Mouse (Mus musculus): ENCODE results near the gene Synj1. TPM values are rescaled to one million over a fixed set of nuclear protein-coding genes. Genes with fewer than 3 reads are reported as not detected.

The Synj1 gene
- total and polyA plus RNA-seq, 2 experiments, result 6.2 to 7.5 TPM

GRCm38 (mm10) chr16:91053599-91053998, 42.5 kb upstream of the Synj1 start:
- TF ChIP-seq POLR2A (IDR thresholded peaks at IDR 0.05; ENCODE audit: extremely low read depth, insufficient read depth, low read length), result no peak
- TF ChIP-seq CTCF (IDR thresholded peaks at IDR 0.05; ENCODE audit: low read depth, low read length), result no peak
- Histone ChIP-seq H3K9ac (ENCODE audit: low read depth, low read length) (no peak overlapping the region), H3K36me3 (ENCODE audit: control insufficient read depth, insufficient read depth, low read length) (no peaks in the 10 kb centered on the region), H3K27ac (replicated peaks; ENCODE audit: insufficient read depth, low read depth, low read length) (no peak overlapping the region), H3K4me3 (ENCODE audit: insufficient read depth, low read depth, low read length) (no peak overlapping the region), H3K79me2 (ENCODE audit: control insufficient read depth, insufficient read depth, low read length) (no peaks in the 10 kb centered on the region), H3K4me1 (ENCODE audit: control insufficient read depth, insufficient read depth, low read length) (peaks cover 2% of the 10 kb centered on the region; the same call in 1 of the 2 replicates), H3K27me3 (ENCODE audit: control insufficient read depth, insufficient read depth, low read length) (no peaks in the 10 kb centered on the region)
- 84% methylated on average over 8 of the region's 8 CpGs for WGBS
- no peak for DNase-seq (ENCODE audit: extremely low read depth, low read depth, low spot score)

DNA sequence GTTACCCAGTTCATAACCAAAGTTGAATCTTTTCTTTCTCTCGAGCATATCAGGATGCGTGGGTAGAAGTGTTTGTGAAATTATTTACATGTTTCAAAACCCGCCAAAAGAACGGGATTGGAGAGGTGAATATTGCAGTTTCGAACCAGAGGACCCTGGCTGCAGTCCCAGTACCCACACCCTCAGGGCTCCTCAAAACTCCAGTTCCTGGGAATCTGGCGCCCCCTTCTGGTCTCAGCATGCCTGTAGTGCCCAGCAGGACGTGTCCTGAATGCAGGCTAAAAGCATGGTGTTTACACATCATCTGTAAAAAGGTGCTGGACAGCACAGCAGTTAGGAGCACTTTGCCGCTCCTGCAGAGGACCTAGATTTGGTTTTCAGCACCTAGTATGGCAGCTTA, 34.4 kb upstream of the Synj1 start:
- 49% methylated on average over 8 of the region's 8 CpGs for WGBS

GRCm38 (mm10) chr16:91044270-91045182, 33.4 kb upstream of the Synj1 start, which contains the start of gene Paxbp1:
Gene Paxbp1, minus strand, starts transcription at chr16:91044543.
- peak; percentile 72; the same call in 1 of the 2 replicates for TF ChIP-seq POLR2A (IDR thresholded peaks at IDR 0.05; ENCODE audit: extremely low read depth, insufficient read depth, low read length)
- TF ChIP-seq CTCF (IDR thresholded peaks at IDR 0.05; ENCODE audit: low read depth, low read length), result peak; percentile 93
- H3K79me2 ChIP-seq (ENCODE audit: control insufficient read depth, insufficient read depth, low read length), result peaks cover 6% of the 10 kb centered on the region; the same call in 1 of the 2 replicates
- DNase-seq (ENCODE audit: extremely low read depth, low read depth, low spot score), result peak; percentile 93

More for the DNA sequence above, 34.4 kb upstream of the Synj1 start:
- H3K27ac ChIP-seq (replicated peaks; ENCODE audit: insufficient read depth, low read depth, low read length), result no peak overlapping the region
- H3K27me3 ChIP-seq (ENCODE audit: control insufficient read depth, insufficient read depth, low read length), result no peaks in the 10 kb centered on the region
- H3K4me3 ChIP-seq (ENCODE audit: insufficient read depth, low read depth, low read length), result no peak overlapping the region
- H3K79me2 ChIP-seq (ENCODE audit: control insufficient read depth, insufficient read depth, low read length), result peaks cover 3% of the 10 kb centered on the region; the same call in 1 of the 2 replicates
- no peaks in the 10 kb centered on the region; the same call in 1 of the 2 replicates for H3K36me3 ChIP-seq (ENCODE audit: control insufficient read depth, insufficient read depth, low read length)
- peaks cover 5% of the 10 kb centered on the region; the same call in 1 of the 2 replicates for H3K4me1 ChIP-seq (ENCODE audit: control insufficient read depth, insufficient read depth, low read length)
- no peak overlapping the region for H3K9ac ChIP-seq (ENCODE audit: low read depth, low read length)
- DNase-seq (ENCODE audit: extremely low read depth, low read depth, low spot score), result peak; percentile 45
- TF ChIP-seq CTCF (IDR thresholded peaks at IDR 0.05; ENCODE audit: low read depth, low read length) (peak; percentile 80), POLR2A (IDR thresholded peaks at IDR 0.05; ENCODE audit: extremely low read depth, insufficient read depth, low read length) (no peak)

DNA sequence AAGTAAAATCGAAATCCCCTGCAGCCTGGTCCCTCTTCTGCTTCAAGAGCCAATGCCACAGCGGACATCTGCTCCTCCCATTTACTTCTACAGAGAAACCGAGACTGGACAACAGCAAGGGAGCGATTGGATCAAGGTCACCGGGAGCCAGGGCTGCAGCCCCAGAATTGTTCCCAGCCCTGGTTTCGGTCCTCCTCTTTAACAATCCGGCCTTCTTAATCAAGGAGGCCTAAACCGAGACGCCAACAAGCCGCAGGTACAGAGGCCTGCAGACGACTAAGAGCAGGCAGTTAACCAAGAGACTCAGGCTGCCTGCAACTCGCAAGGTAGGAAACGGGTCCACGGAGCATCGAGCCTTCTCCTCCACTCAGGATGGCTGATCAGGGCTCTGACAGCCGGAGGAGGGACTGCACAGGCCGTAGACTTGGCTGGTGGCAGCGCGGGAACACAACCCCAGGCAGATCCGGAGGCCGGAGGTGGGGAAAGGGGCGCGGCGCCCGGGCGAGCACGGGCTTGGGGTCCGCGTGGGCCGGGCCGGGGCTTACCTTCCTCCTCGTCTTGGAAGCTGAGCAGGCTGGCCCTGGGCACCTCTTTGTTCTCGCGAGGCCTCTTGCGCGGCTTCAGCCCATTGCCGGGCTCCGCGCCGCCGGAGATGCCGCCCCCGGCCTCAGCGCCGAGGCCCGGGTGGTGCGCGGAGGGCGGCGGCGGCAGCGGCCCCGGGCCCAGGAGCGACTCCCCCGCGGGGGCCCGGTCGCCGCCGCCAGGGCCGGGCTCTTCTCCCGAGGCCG, 32.5 kb upstream of the Synj1 start:
- Histone ChIP-seq H3K79me2 (ENCODE audit: control insufficient read depth, insufficient read depth, low read length) (peaks cover 9% of the 10 kb centered on the region; the same call in 1 of the 2 replicates), H3K4me3 (ENCODE audit: insufficient read depth, low read depth, low read length) (peak overlapping the region; percentile 78), H3K27ac (replicated peaks; ENCODE audit: insufficient read depth, low read depth, low read length) (peak overlapping the region; percentile 63), H3K9ac (ENCODE audit: low read depth, low read length) (peak overlapping the region; percentile 91), H3K36me3 (ENCODE audit: control insufficient read depth, insufficient read depth, low read length) (no peaks in the 10 kb centered on the region; the same call in 1 of the 2 replicates), H3K4me1 (ENCODE audit: control insufficient read depth, insufficient read depth, low read length) (peaks cover 5% of the 10 kb centered on the region; the same call in 1 of the 2 replicates), H3K27me3 (ENCODE audit: control insufficient read depth, insufficient read depth, low read length) (no peaks in the 10 kb centered on the region)
- peak; percentile 63 for DNase-seq (ENCODE audit: extremely low read depth, low read depth, low spot score)
- under 1% methylated on average over 62 of the region's 63 CpGs for WGBS
- TF ChIP-seq CTCF (IDR thresholded peaks at IDR 0.05; ENCODE audit: low read depth, low read length), result no peak
- no peak for TF ChIP-seq POLR2A (IDR thresholded peaks at IDR 0.05; ENCODE audit: extremely low read depth, insufficient read depth, low read length)

More at GRCm38 (mm10) chr16:91044270-91045182, 33.4 kb upstream of the Synj1 start, which contains the start of gene Paxbp1:
- peaks cover 5% of the 10 kb centered on the region; the same call in 1 of the 2 replicates for H3K4me1 ChIP-seq (ENCODE audit: control insufficient read depth, insufficient read depth, low read length)
- H3K27me3 ChIP-seq (ENCODE audit: control insufficient read depth, insufficient read depth, low read length), result no peaks in the 10 kb centered on the region
- H3K36me3 ChIP-seq (ENCODE audit: control insufficient read depth, insufficient read depth, low read length), result no peaks in the 10 kb centered on the region; the same call in 1 of the 2 replicates
- peak within 1 kb of the TSS; percentile 63 for H3K27ac ChIP-seq (replicated peaks; ENCODE audit: insufficient read depth, low read depth, low read length)
- peak within 1 kb of the TSS; percentile 91 for H3K9ac ChIP-seq (ENCODE audit: low read depth, low read length)
- H3K4me3 ChIP-seq (ENCODE audit: insufficient read depth, low read depth, low read length), result peak within 1 kb of the TSS; percentile 78
- 1% methylated on average over 70 of the region's 70 CpGs for WGBS

DNA sequence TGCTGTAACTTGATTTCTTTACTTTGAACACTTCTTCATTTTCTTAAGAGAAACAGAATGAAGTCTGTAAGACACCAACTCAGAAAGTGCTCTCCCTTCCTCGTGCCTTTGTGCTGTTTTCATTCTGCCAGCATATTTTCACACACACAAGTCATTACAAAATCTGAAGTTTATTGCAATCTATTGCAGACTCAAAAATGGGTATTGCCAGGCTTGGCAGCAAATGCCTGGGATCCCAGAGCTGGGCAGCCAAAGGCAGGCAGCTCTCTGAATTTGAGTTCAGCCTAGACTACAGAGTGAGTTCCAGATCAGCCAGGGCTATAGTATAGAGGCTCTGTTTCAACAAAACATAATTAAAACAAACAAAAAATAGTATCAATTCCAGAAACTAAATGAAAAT, 31.5 kb upstream of the Synj1 start:
- DNase-seq (ENCODE audit: extremely low read depth, low read depth, low spot score), result peak; percentile 46
- no peak overlapping the region for H3K27ac ChIP-seq (replicated peaks; ENCODE audit: insufficient read depth, low read depth, low read length)
- H3K4me1 ChIP-seq (ENCODE audit: control insufficient read depth, insufficient read depth, low read length), result peaks cover 5% of the 10 kb centered on the region; the same call in 1 of the 2 replicates
- H3K36me3 ChIP-seq (ENCODE audit: control insufficient read depth, insufficient read depth, low read length), result no peaks in the 10 kb centered on the region; the same call in 1 of the 2 replicates
- no peak overlapping the region for H3K4me3 ChIP-seq (ENCODE audit: insufficient read depth, low read depth, low read length)
- peaks cover 9% of the 10 kb centered on the region; the same call in 1 of the 2 replicates for H3K79me2 ChIP-seq (ENCODE audit: control insufficient read depth, insufficient read depth, low read length)
- no peak overlapping the region for H3K9ac ChIP-seq (ENCODE audit: low read depth, low read length)
- WGBS, result 2% methylated on average over 1 of the region's 1 CpGs
- no peak for TF ChIP-seq POLR2A (IDR thresholded peaks at IDR 0.05; ENCODE audit: extremely low read depth, insufficient read depth, low read length)
- no peak for TF ChIP-seq CTCF (IDR thresholded peaks at IDR 0.05; ENCODE audit: low read depth, low read length)
- no peaks in the 10 kb centered on the region for H3K27me3 ChIP-seq (ENCODE audit: control insufficient read depth, insufficient read depth, low read length)

All from liver, adult 2 months (tissue).